Mouse (Mus musculus) hindbrain, embryonic 12.5 days (tissue): ENCODE measurements at regions not wholly inside any gene's neighbourhood (a gene's known extent, or its start where the extent isn't known, plus 50 kb on each side); places are given as distances from the start of the nearest gene placed in this dataset.
A peak's percentile ranks its signal among the peaks of the same experiment; 100 is the strongest.

Source experiments
- ATAC-seq: fragments of 200-750 bp; cut with Nextera tagmentation; 2 replicates; pipeline ENCODE4 v1.8.0; 2017; ENCODE audit warnings: moderate TSS enrichment; ENCODE audit not compliant: low FRiP score
- H3K27ac ChIP-seq: fragments of 300-500 bp; sonication (generic); 2 replicates; pipeline ENCODE4 v1.5.1; 2016; ENCODE audit warnings: mild to moderate bottlenecking
- H3K27me3 ChIP-seq: fragments of 300-500 bp; sonication (generic); 2 replicates; pipeline ENCODE4 v1.6.1; 2016; ENCODE audit warnings: mild to moderate bottlenecking
- H3K36me3 ChIP-seq: fragments of 300-500 bp; sonication (generic); 2 replicates; pipeline ENCODE4 v1.6.1; 2016; ENCODE audit warnings: mild to moderate bottlenecking
- H3K4me1 ChIP-seq: fragments of 300-500 bp; sonication (generic); 2 replicates; pipeline ENCODE4 v1.6.1; 2016
- H3K4me2 ChIP-seq: fragments of 300-500 bp; sonication (generic); replicated peaks from 2 replicates; pipeline ENCODE4 v1.6.1; 2016; ENCODE audit warnings: mild to moderate bottlenecking
- H3K4me3 ChIP-seq: fragments of 300-500 bp; sonication (generic); 2 replicates; pipeline ENCODE4 v1.5.1; 2016; ENCODE audit warnings: mild to moderate bottlenecking
- H3K9ac ChIP-seq: fragments of 300-500 bp; sonication (generic); 2 replicates; pipeline ENCODE4 v1.6.1; 2016; ENCODE audit warnings: mild to moderate bottlenecking, moderate library complexity
- H3K9me3 ChIP-seq: fragments of 300-500 bp; sonication (generic); replicated peaks from 2 replicates; pipeline ENCODE4 v1.6.1; 2016; ENCODE audit warnings: mild to moderate bottlenecking
- WGBS: fragments of 180-500 bp; shearing (Covaris S2); methylation state at CpG from one replicate; pipeline ENCODE4 v1.1.7; 2016; 5-methylcytosine and 5-hydroxymethylcytosine counted together

DNA sequence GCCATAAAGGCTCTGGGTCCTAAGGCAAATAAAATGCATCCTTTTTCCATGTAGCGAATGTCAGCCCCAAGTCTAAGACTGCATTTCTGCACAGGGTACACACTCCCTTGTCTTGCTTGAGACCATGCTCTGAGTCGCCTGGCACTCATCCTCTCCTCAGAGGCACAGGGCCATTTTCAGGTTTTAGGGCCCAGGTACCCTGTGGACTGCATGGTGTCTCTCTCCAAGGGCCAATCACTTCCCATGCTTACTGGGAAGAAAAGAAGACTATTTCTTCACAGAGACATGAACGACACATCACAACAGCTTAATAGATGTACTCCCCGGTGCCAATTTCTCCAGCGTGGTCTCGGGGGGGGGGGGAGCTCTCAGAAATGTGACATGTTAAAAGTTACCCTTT lies 434.5 kb upstream of the Cdh4 start:
- no peak for ATAC-seq
- WGBS, result 89% methylated on average over 6 of the region's 6 CpGs
- no peaks in the 10 kb centered on the region for H3K36me3 ChIP-seq

DNA sequence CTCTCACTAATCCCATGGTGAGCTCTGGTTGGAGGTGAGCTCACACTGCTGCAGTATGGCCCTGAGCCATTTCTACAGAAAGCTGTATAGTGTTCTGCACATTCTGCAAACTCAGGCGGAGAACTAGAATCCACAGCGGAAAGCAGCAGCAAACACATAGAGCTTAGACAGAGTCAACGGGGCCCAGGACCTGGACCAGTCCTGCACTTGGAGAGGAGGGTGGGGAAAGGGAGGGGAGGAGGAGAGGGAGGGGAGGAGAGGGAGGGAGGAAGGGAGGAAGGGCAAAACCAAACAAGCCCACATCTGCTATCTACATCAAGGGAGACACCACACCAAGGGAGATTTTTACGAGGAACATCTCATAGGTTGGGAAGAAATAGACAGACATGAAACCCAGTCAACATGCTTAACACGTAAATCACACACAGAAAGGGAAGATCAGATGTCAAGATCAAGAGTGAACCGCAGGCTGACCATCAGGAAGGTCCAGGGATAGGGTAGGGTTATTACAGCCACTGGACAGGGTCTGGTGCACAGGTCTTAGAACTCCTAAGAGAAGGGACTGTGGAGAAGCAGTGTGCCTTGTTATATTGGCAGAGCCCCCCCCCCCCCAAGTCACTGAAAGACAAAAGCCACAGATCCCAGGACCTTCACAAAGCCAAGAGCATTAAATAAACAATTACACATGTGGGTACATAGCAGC lies 428.2 kb upstream of the Cdh4 start:
- 73% methylated on average over 6 of the region's 6 CpGs for WGBS
- H3K27ac ChIP-seq, result no peak overlapping the region
- H3K4me2 ChIP-seq, result no peak overlapping the region
- ATAC-seq, result no peak
- no peak overlapping the region for H3K4me3 ChIP-seq
- H3K9me3 ChIP-seq, result no peaks in the 10 kb centered on the region
- 0 out of 2 replicates have a peak, but pooled peaks cover 2% of the 10 kb centered on the region for H3K4me1 ChIP-seq
- no peak overlapping the region for H3K9ac ChIP-seq
- H3K27me3 ChIP-seq, result no peaks in the 10 kb centered on the region
- no peaks in the 10 kb centered on the region for H3K36me3 ChIP-seq

More for the DNA sequence above, 434.5 kb upstream of the Cdh4 start:
- Histone ChIP-seq H3K27ac (no peak overlapping the region), H3K9me3 (no peaks in the 10 kb centered on the region), H3K4me1 (no peaks in the 10 kb centered on the region), H3K27me3 (no peaks in the 10 kb centered on the region), H3K9ac (no peak overlapping the region), H3K4me3 (no peak overlapping the region), H3K4me2 (no peak overlapping the region)

DNA sequence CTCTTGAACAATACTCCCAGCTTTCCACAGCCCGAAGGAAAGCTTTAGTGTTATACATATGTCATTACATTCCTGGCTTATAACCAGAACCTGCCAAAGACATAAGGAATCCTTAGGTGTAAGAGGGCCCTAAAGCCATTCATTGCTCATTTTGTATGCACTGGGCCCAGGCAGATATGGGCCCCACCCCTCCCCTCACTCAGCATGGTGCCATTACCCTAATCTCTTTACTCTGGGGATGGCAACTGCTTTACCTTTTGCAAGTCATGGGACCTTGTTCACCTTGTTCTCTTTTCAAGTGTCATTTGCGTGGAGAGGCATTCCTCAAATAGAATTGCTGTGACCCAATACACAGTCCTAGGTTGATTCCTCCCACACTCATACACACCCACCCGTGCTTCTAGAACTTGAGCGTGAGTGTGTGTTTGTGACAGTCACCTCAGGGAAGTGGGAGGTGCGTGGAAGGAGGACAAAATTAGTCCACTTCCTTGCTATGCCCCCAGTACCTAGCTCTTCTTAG lies 419.5 kb upstream of the Cdh4 start:
- Histone ChIP-seq H3K4me1 (no peaks in the 10 kb centered on the region; the same call in 1 of the 2 replicates), H3K4me3 (no peak overlapping the region), H3K27ac (no peak overlapping the region), H3K27me3 (no peaks in the 10 kb centered on the region), H3K36me3 (no peaks in the 10 kb centered on the region), H3K9ac (no peak overlapping the region), H3K9me3 (no peaks in the 10 kb centered on the region), H3K4me2 (no peak overlapping the region)
- 71% methylated on average over 5 of the region's 5 CpGs for WGBS
- ATAC-seq, result no peak

DNA sequence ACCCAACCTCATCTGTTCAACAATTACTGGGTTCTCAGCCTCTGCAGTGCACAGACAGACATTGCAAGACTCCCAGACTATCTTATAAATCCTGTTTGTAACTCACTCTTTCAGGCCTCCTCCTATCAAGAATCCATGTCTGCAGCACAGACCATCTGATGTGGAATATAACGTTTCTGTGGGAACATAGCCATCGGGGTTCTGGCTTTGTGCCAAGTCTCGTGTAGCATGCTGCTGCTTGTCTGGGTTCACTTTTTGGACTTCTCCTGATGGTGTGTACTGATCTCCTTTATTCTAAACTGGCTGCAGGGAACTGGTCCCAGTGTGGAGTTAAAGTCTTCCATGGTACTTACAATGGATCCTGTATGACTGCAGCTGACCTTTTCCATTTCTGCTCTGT lies 418.0 kb upstream of the Cdh4 start:
- no peak for ATAC-seq
- Histone ChIP-seq H3K9ac (no peak overlapping the region), H3K4me1 (no peaks in the 10 kb centered on the region; the same call in 1 of the 2 replicates), H3K27me3 (no peaks in the 10 kb centered on the region), H3K27ac (no peak overlapping the region), H3K9me3 (no peaks in the 10 kb centered on the region), H3K4me2 (no peak overlapping the region), H3K36me3 (no peaks in the 10 kb centered on the region), H3K4me3 (no peak overlapping the region)
- WGBS, result 65% methylated on average over 3 of the region's 3 CpGs

DNA sequence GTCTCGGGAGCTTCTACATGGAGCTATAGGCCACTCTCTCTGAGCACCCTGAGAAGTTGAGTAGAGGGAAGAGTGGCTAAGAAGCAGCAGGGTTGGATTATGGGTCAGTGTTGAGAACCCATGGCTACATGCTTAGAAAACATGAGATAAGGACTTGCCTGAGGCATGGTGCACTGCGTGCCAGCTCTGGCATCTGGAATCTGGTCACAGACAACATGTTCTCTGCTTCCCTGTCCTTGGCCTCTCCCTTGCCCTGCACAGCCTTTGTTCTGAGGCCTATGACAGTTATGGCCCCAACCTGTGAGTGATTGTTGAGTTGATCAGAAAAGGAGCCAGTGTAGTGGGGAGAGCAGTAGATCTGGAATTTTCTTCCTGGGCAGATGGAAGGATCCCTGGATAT lies 409.1 kb upstream of the Cdh4 start:
- no peaks in the 10 kb centered on the region for H3K36me3 ChIP-seq
- no peak overlapping the region for H3K4me3 ChIP-seq
- H3K27me3 ChIP-seq, result no peaks in the 10 kb centered on the region
- H3K4me1 ChIP-seq, result 0 out of 2 replicates have a peak, but pooled peaks cover 4% of the 10 kb centered on the region
- no peak overlapping the region for H3K27ac ChIP-seq
- no peaks in the 10 kb centered on the region for H3K9me3 ChIP-seq
- WGBS, result 90% methylated on average over 2 of the region's 2 CpGs
- ATAC-seq, result no peak
- H3K9ac ChIP-seq, result no peak overlapping the region
- no peak overlapping the region for H3K4me2 ChIP-seq

DNA sequence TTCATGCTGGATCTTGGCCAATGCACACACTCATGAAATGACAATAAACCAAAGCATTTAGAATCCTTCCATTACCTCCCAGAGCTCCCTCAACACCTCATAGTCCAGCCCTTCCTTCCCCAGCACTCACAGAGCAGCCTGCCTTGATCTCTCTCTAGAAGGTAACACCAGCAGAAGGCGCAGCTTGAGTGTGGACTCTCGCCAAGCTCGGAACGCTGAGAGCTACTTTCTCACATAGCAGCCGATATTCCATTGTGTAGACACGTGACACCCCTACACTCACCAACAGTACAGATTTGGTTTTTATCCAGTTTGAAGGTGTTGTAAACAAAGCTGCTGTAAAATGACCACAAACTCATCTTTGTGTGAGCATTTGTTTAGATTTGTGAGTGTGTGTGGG lies 406.8 kb upstream of the Cdh4 start:
- Histone ChIP-seq H3K27ac (no peak overlapping the region), H3K36me3 (no peaks in the 10 kb centered on the region), H3K4me2 (no peak overlapping the region), H3K9ac (no peak overlapping the region), H3K4me1 (0 out of 2 replicates have a peak, but pooled peaks cover 4% of the 10 kb centered on the region), H3K9me3 (no peaks in the 10 kb centered on the region), H3K4me3 (no peak overlapping the region), H3K27me3 (no peaks in the 10 kb centered on the region)
- 84% methylated on average over 6 of the region's 6 CpGs for WGBS
- ATAC-seq, result no peak

DNA sequence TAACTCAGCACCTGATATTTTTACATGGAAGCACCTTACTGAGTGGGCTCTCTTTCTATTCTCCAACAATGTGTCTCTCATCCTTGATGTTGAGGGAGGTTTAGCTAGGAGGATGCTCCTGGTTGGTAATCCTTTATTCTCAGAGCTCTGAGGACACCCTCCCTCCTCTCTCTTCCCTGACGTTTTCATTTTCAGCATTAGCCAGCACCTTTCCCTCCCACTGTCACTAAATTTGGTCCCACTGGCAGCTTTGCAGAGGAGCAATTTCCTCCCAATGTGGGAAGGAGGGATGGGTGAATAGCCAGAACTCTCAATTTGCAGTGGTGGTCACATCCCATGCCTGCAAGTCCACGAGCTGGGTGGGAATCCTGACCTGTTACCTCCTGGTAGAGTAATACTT lies 402.5 kb upstream of the Cdh4 start:
- Histone ChIP-seq H3K27ac (no peak overlapping the region), H3K9ac (no peak overlapping the region), H3K36me3 (no peaks in the 10 kb centered on the region), H3K4me1 (peaks cover 12% of the 10 kb centered on the region), H3K9me3 (no peaks in the 10 kb centered on the region), H3K4me3 (no peak overlapping the region), H3K4me2 (no peak overlapping the region), H3K27me3 (no peaks in the 10 kb centered on the region)
- ATAC-seq, result no peak
- 77% methylated on average over 2 of the region's 2 CpGs for WGBS

DNA sequence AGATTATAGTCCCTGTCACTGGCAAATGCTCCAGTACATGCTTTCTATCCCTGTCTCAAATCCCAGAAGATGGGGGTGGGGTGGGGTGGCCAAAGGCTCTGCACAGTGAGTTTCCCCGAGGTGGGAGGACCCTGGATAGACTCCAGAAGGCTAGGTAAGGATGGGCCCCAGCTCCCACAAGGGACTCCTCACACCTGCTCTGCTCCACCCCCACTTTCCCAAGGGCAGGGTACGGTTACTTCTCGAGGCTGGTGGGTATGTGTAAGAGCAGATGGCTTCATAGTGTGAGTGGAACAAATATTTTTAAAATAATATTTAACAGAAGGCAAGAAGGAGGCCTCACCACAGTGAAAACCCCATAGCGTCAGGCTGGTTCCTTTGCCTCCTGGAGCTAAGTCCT lies 398.6 kb upstream of the Cdh4 start:
- WGBS, result 59% methylated on average over 4 of the region's 4 CpGs

DNA sequence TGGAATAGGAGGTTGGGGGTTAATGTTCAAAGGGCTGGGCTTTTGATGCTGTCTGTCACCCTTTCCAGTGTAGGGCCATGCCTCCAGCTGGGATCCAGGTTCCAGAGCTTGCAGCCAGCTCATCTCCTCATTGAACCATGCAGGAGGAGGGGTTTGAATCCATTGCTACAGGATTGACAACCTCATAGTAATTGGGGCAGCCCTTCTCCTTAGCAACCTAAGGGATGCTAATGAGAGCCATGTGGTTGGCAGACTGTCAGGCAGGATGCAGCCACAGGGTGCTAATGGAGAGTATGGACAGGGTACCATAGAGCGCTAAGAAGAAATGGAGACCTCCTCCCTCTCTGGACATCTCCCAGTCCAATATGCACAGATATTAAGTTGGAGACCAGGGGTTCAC lies 396.9 kb upstream of the Cdh4 start:
- Histone ChIP-seq H3K4me1 (peaks cover 19% of the 10 kb centered on the region), H3K27me3 (no peaks in the 10 kb centered on the region), H3K36me3 (no peaks in the 10 kb centered on the region), H3K27ac (no peak overlapping the region), H3K4me3 (no peak overlapping the region), H3K4me2 (no peak overlapping the region), H3K9me3 (no peaks in the 10 kb centered on the region), H3K9ac (no peak overlapping the region)
- WGBS, result 30% methylated on average over 1 of the region's 1 CpGs
- ATAC-seq, result peak; percentile 87

More for the DNA sequence above, 398.6 kb upstream of the Cdh4 start:
- H3K36me3 ChIP-seq, result no peaks in the 10 kb centered on the region
- no peak overlapping the region for H3K27ac ChIP-seq
- no peak overlapping the region for H3K9ac ChIP-seq
- H3K9me3 ChIP-seq, result no peaks in the 10 kb centered on the region
- H3K4me1 ChIP-seq, result peaks cover 19% of the 10 kb centered on the region
- H3K4me3 ChIP-seq, result no peak overlapping the region
- H3K27me3 ChIP-seq, result no peaks in the 10 kb centered on the region
- H3K4me2 ChIP-seq, result no peak overlapping the region
- ATAC-seq, result no peak

DNA sequence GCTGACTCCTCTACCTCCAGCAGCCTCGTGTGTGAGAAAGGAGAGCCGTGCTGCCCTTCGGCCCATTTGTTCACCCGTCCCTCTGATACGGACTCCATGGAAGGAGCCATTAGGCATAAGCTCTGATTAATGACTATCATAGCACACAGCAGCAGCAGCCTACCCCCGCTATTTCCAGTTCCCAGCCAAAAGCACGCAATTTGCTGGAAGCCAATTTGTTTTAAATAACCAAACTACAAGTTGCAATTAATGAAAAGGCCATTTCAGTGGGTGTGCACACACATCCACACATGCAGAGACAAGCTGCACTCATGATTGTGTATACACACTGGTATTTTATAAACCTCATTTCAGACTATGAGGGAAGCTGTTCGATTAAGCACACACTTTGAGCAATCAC lies 387.8 kb upstream of the Cdh4 start:
- Histone ChIP-seq H3K36me3 (no peaks in the 10 kb centered on the region), H3K9me3 (no peaks in the 10 kb centered on the region), H3K27ac (no peak overlapping the region), H3K4me2 (no peak overlapping the region), H3K9ac (no peak overlapping the region), H3K27me3 (no peaks in the 10 kb centered on the region), H3K4me1 (no peaks in the 10 kb centered on the region), H3K4me3 (no peak overlapping the region)
- no peak for ATAC-seq
- 70% methylated on average over 8 of the region's 8 CpGs for WGBS

DNA sequence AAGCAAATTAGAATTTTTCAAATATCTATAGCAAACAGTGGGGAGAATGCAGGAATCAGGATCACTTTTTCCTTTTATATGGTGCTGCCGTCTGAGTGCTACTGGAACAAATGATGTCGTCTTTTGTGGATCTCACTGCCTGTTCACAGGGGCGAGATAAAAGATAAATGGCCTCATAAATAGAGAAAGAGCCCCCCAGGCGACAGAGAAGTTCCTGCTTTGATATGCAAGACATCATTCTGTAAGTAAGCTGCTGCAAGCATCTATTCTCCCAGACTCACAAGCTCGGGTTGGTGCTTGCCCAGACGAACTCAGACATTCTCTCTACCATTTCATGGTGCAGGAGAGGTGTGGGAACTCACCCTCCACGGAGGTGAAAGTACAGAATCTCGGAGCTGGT lies 377.6 kb upstream of the Cdh4 start:
- WGBS, result 33% methylated on average over 8 of the region's 8 CpGs
- Histone ChIP-seq H3K4me2 (no peak overlapping the region), H3K9me3 (no peaks in the 10 kb centered on the region), H3K4me3 (no peak overlapping the region), H3K36me3 (no peaks in the 10 kb centered on the region), H3K4me1 (peaks cover 5% of the 10 kb centered on the region), H3K27me3 (no peaks in the 10 kb centered on the region), H3K27ac (no peak overlapping the region), H3K9ac (no peak overlapping the region)
- ATAC-seq, result no peak

DNA sequence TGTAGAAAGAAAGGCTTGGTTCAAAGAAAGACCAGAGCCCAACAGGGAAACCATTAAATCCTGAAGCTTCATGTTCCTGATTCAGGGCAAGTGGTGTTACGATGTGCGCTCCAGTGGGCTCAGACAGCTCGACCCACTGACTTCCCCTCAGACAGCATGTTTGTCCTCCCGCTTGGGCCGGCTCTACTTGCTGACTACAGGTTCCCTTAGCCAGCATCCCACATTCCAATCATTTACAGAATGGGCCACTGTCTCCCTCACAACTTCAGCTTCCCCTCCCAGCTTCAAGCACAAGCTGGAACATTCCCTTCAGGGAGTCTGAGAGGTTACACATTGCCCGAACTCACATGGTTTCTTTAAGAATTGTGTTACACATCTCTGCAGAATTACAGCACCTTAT lies 372.7 kb upstream of the Cdh4 start:
- WGBS, result 69% methylated on average over 6 of the region's 6 CpGs
- H3K36me3 ChIP-seq, result no peaks in the 10 kb centered on the region
- no peak overlapping the region for H3K4me3 ChIP-seq
- H3K27ac ChIP-seq, result no peak overlapping the region
- H3K27me3 ChIP-seq, result no peaks in the 10 kb centered on the region
- no peak for ATAC-seq
- H3K9me3 ChIP-seq, result no peaks in the 10 kb centered on the region
- peaks cover 5% of the 10 kb centered on the region for H3K4me1 ChIP-seq
- no peak overlapping the region for H3K9ac ChIP-seq
- no peak overlapping the region for H3K4me2 ChIP-seq

DNA sequence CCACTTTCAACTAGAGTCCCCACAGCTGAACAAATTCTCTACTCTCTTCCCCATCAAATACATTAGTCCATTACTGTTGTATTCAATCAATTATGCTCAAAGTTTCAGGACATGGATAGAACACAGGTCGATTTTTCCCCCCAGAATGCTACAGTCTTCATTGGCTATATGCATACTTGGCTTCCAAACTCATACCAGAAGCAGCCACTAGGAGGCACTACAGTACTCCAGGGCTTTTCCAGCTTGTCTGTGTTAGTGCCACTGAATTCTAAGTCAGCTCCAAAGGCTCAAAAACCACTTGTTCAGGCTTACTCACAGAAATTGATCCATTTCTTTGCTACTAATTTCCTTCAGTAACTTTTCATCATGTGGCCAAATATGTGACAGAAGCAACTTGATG lies 371.9 kb upstream of the Cdh4 start:
- Histone ChIP-seq H3K27ac (no peak overlapping the region), H3K9ac (no peak overlapping the region), H3K4me1 (no peaks in the 10 kb centered on the region), H3K27me3 (no peaks in the 10 kb centered on the region), H3K36me3 (no peaks in the 10 kb centered on the region), H3K9me3 (no peaks in the 10 kb centered on the region), H3K4me3 (no peak overlapping the region), H3K4me2 (no peak overlapping the region)
- 53% methylated on average over 1 of the region's 1 CpGs for WGBS
- ATAC-seq, result no peak
